Mouse (Mus musculus) sigmoid colon, adult 10 weeks (tissue): ENCODE measurements around the gene Cib2. TPM values are rescaled to one million over a fixed set of nuclear protein-coding genes. Genes with fewer than 3 reads are reported as not detected.

ENCODE experiments used
- polyA plus RNA-seq: library from polyadenylated mRNA; stranded (reverse); fragments of 350-450 nt; fragmentation: Illumina TruSeq; extraction: RNeasy Lipid Tissue Mini Kit (QIAGEN cat#74804); gene quantifications from one replicate; pipeline ENCODE4 v1.2.3, GENCODE M21; 2014; ENCODE audit warnings: low read depth, low replicate concordance

Cib2 gene
- polyA plus RNA-seq, result 0.73 TPM

GRCm38 (mm10) chr9:54559771-54560471 is at the start of gene Cib2:
Cib2 (minus strand) TSS chr9:54560218.

GRCm38 (mm10) chr9:54586199-54587061 is 26.4 kb upstream of the Cib2 start, which contains the start of gene Idh3a:
Idh3a (plus strand) TSS chr9:54586334.

GRCm38 (mm10) chr9:54538684-54539083 is 21.3 kb downstream of the Cib2 start, which contains the start of gene Sh2d7:
Sh2d7 (plus strand) TSS chr9:54538984.

GRCm38 (mm10) chr9:54501453-54502110 is 58.4 kb downstream of the Cib2 start, which contains the start of gene Dmxl2:
Dmxl2 (minus strand) TSS chr9:54501626.

Other genes with a start within 250 kb of the Cib2 start
- 7.3 TPM for gene Dmxl2, start 58.6 kb downstream of the Cib2 start, polyA plus RNA-seq
- gene Sh2d7, start 21.2 kb downstream of the Cib2 start, polyA plus RNA-seq, result 1.1 TPM
- gene Idh3a, start 26.1 kb upstream of the Cib2 start, polyA plus RNA-seq, result 351 TPM
- not detected for gene Acsbg1, start 101.7 kb upstream of the Cib2 start, polyA plus RNA-seq
- 15.5 TPM for gene Dnaja4, start 138.7 kb upstream of the Cib2 start, polyA plus RNA-seq
- gene Wdr61, start 174.3 kb upstream of the Cib2 start, polyA plus RNA-seq, result 77.6 TPM
- not detected for gene Crabp1, start 204.5 kb upstream of the Cib2 start, polyA plus RNA-seq